Mouse (Mus musculus): Measurements from ENCODE around the gene Foxm1.
A peak's percentile ranks its signal among the peaks of the same experiment; 100 is the strongest.

Gene Foxm1

GRCm38 (mm10) chr6:128362381-128363006 lies at the start of gene Foxm1, which contains the start of gene Rhno1:
Foxm1 (plus strand) TSS chr6:128362967.
Rhno1 (minus strand) TSS chr6:128362911.
- peak; percentile 80 for DNase-seq (ENCODE audit: low spot score)

- no peak for DNase-seq (ENCODE audit: low spot score)
Observed at GRCm38 (mm10) chr6:128314796-128315195, 48.0 kb upstream of the Foxm1 start.

- no peak for DNase-seq (ENCODE audit: low spot score)
Observed at GRCm38 (mm10) chr6:128315597-128315996, 47.2 kb upstream of the Foxm1 start.

GRCm38 (mm10) chr6:128318317-128318716 lies 44.5 kb upstream of the Foxm1 start:
- peak; percentile 76 for DNase-seq (ENCODE audit: low spot score)

GRCm38 (mm10) chr6:128334397-128335124 lies 28.2 kb upstream of the Foxm1 start:
- peak; percentile 81 for DNase-seq (ENCODE audit: low spot score)

GRCm38 (mm10) chr6:128337467-128337866 lies 25.3 kb upstream of the Foxm1 start:
- no peak for DNase-seq (ENCODE audit: low spot score)

GRCm38 (mm10) chr6:128338876-128339275 lies 23.9 kb upstream of the Foxm1 start:
- DNase-seq (ENCODE audit: low spot score) = no peak

GRCm38 (mm10) chr6:128341956-128342723 lies 20.6 kb upstream of the Foxm1 start:
- no peak for DNase-seq (ENCODE audit: low spot score)

GRCm38 (mm10) chr6:128345623-128346022 lies 17.1 kb upstream of the Foxm1 start:
- DNase-seq (ENCODE audit: low spot score) = no peak

- DNase-seq (ENCODE audit: low spot score) = no peak
Observed at GRCm38 (mm10) chr6:128346782-128347181, 16.0 kb upstream of the Foxm1 start.

GRCm38 (mm10) chr6:128349711-128350110 lies 13.1 kb upstream of the Foxm1 start:
- peak; percentile 57 for DNase-seq (ENCODE audit: low spot score)

- DNase-seq (ENCODE audit: low spot score) = no peak
Observed at GRCm38 (mm10) chr6:128354140-128354539, 8.6 kb upstream of the Foxm1 start.

GRCm38 (mm10) chr6:128355201-128355681 lies 7.5 kb upstream of the Foxm1 start:
- peak; percentile 62 for DNase-seq (ENCODE audit: low spot score)

- DNase-seq (ENCODE audit: low spot score) = peak; percentile 97
Observed at GRCm38 (mm10) chr6:128355726-128356416, 6.9 kb upstream of the Foxm1 start, which contains the start of gene Tulp3. Tulp3 (minus strand) TSS chr6:128355851.

GRCm38 (mm10) chr6:128358999-128359398 lies 3.8 kb upstream of the Foxm1 start:
- DNase-seq (ENCODE audit: low spot score) = peak; percentile 83

- DNase-seq (ENCODE audit: low spot score) = no peak
Observed at GRCm38 (mm10) chr6:128361901-128362300, 866 bp upstream of the Foxm1 start.

- no peak for DNase-seq (ENCODE audit: low spot score)
Observed at GRCm38 (mm10) chr6:128363007-128363825, 449 bp downstream of the Foxm1 start.

GRCm38 (mm10) chr6:128364721-128365120 lies 2.0 kb downstream of the Foxm1 start:
- DNase-seq (ENCODE audit: low spot score) = no peak

GRCm38 (mm10) chr6:128366466-128366865 lies 3.7 kb downstream of the Foxm1 start:
- DNase-seq (ENCODE audit: low spot score) = no peak

- no peak for DNase-seq (ENCODE audit: low spot score)
Observed at GRCm38 (mm10) chr6:128370040-128370439, 7.3 kb downstream of the Foxm1 start.

GRCm38 (mm10) chr6:128375192-128375591 lies 12.4 kb downstream of the Foxm1 start, which contains the start of the genes Tex52 and Gm44596:
Tex52 (plus strand) TSS chr6:128375456.
Gm44596 (plus strand) TSS chr6:128375503.
- peak; percentile 66 for DNase-seq (ENCODE audit: low spot score)

All from layer of hippocampus, adult 11-12 months (tissue).